Mouse (Mus musculus) liver, embryonic 14.5 days (tissue): ENCODE data around the gene Klhdc8a.

ENCODE experiments used
- CTCF ChIP-seq: IDR thresholded peaks from 2 replicates; pipeline ENCODE4 v1.5.1; 2016; ENCODE audit warnings: antibody characterized with exemption, low read depth, control low read depth
- EP300 ChIP-seq: IDR thresholded peaks from 2 replicates; pipeline ENCODE4 v1.6.1; 2016; ENCODE audit warnings: antibody characterized with exemption, low read depth

GRCm38 (mm10) chr1:132346951-132347350 lies 48.5 kb downstream of the Klhdc8a start:
- no peak for TF ChIP-seq EP300
- no peak for TF ChIP-seq CTCF
